Mouse (Mus musculus): ENCODE measurements around the gene Hpse. TPM values are rescaled to one million over a fixed set of nuclear protein-coding genes. Genes with fewer than 3 reads are reported as not detected.

The Hpse gene
- total RNA-seq, 1 experiment = 1.2 TPM

GRCm38 (mm10) chr5:100736919-100737318, 17.4 kb upstream of the Hpse start:
- Histone ChIP-seq H3K4me3 (ENCODE audit: insufficient read depth in 1 of 2, low read depth in 1 of 2, low read length in 2 of 2, poor library complexity in 1 of 2, severe bottlenecking in 1 of 2) (no peak overlapping the region), H3K27ac (ENCODE audit: insufficient read depth, low read depth, low read length, poor library complexity, severe bottlenecking) (no peak overlapping the region), H3K9me3 (ENCODE audit: control insufficient read depth, insufficient read depth, low read depth, low read length) (peaks cover 7% of the 10 kb centered on the region; the same call in 1 of the 2 replicates), H3K4me1 (ENCODE audit: control insufficient read depth in 2 of 2, insufficient read depth in 2 of 2, low read length in 2 of 2, poor library complexity in 1 of 2) (no peaks in the 10 kb centered on the region), H3K36me3 (ENCODE audit: control insufficient read depth, insufficient read depth, low read length, poor library complexity, severe bottlenecking) (no peaks in the 10 kb centered on the region), H3K9ac (ENCODE audit: insufficient read depth, low read depth, low read length, poor library complexity, severe bottlenecking) (no peak overlapping the region)
- DNase-seq (ENCODE audit: low read depth, low spot score) = no peak
- in situ Hi-C loops (cut with MboI; ENCODE audit: low sequenced_read_pairs in 2 of 2, unreplicated experiment in 2 of 2) = no loop called here
- TF ChIP-seq ZNF384 (IDR thresholded peaks at IDR 0.05; ENCODE audit: low read depth, low read length) = no peak

- no peak for TF ChIP-seq MAFK (IDR thresholded peaks at IDR 0.05; ENCODE audit: insufficient read depth, low read depth, low read length)
- no peak for TF ChIP-seq HCFC1 (IDR thresholded peaks at IDR 0.05; ENCODE audit: borderline replicate concordance, insufficient read depth, low read length)
- no peak for TF ChIP-seq ZNF384 (IDR thresholded peaks at IDR 0.05; ENCODE audit: low read depth, low read length)
- TF ChIP-seq ZC3H11A (IDR thresholded peaks at IDR 0.05; ENCODE audit: borderline replicate concordance, low read depth, low read length) = no peak
- TF ChIP-seq CHD2 (IDR thresholded peaks at IDR 0.05; ENCODE audit: low read depth, low read length) = no peak
- Histone ChIP-seq H3K9ac (ENCODE audit: insufficient read depth, low read depth, low read length, poor library complexity, severe bottlenecking) (no peak overlapping the region), H3K27ac (ENCODE audit: insufficient read depth, low read depth, low read length, poor library complexity, severe bottlenecking) (no peak overlapping the region), H3K36me3 (ENCODE audit: control insufficient read depth, insufficient read depth, low read length, poor library complexity, severe bottlenecking) (no peaks in the 10 kb centered on the region), H3K9me3 (ENCODE audit: control insufficient read depth, insufficient read depth, low read depth, low read length) (0 out of 2 replicates have a peak, but pooled peaks cover 3% of the 10 kb centered on the region), H3K4me1 (ENCODE audit: control insufficient read depth in 2 of 2, insufficient read depth in 2 of 2, low read length in 2 of 2, poor library complexity in 1 of 2) (no peaks in the 10 kb centered on the region), H3K4me3 (ENCODE audit: insufficient read depth in 1 of 2, low read depth in 1 of 2, low read length in 2 of 2, poor library complexity in 1 of 2, severe bottlenecking in 1 of 2) (no peak overlapping the region)
- DNase-seq (ENCODE audit: low read depth, low spot score) = no peak
- in situ Hi-C loops (cut with MboI; ENCODE audit: low sequenced_read_pairs in 2 of 2, unreplicated experiment in 2 of 2) = no loop called here
Observed at GRCm38 (mm10) chr5:100734535-100734934, 15.0 kb upstream of the Hpse start.

- Histone ChIP-seq H3K4me1 (ENCODE audit: control insufficient read depth in 2 of 2, insufficient read depth in 2 of 2, low read length in 2 of 2, poor library complexity in 1 of 2) (no peaks in the 10 kb centered on the region), H3K4me3 (ENCODE audit: insufficient read depth in 1 of 2, low read depth in 1 of 2, low read length in 2 of 2, poor library complexity in 1 of 2, severe bottlenecking in 1 of 2) (no peak overlapping the region), H3K36me3 (ENCODE audit: control insufficient read depth, insufficient read depth, low read length, poor library complexity, severe bottlenecking) (no peaks in the 10 kb centered on the region), H3K27ac (ENCODE audit: insufficient read depth, low read depth, low read length, poor library complexity, severe bottlenecking) (no peak overlapping the region), H3K9me3 (ENCODE audit: control insufficient read depth, insufficient read depth, low read depth, low read length) (no peaks in the 10 kb centered on the region), H3K9ac (ENCODE audit: insufficient read depth, low read depth, low read length, poor library complexity, severe bottlenecking) (no peak overlapping the region)
- no peak for DNase-seq (ENCODE audit: low read depth, low spot score)
- TF ChIP-seq ZC3H11A (IDR thresholded peaks at IDR 0.05; ENCODE audit: borderline replicate concordance, low read depth, low read length) = no peak
- TF ChIP-seq MAFK (IDR thresholded peaks at IDR 0.05; ENCODE audit: insufficient read depth, low read depth, low read length) = no peak
- no peak for TF ChIP-seq HCFC1 (IDR thresholded peaks at IDR 0.05; ENCODE audit: borderline replicate concordance, insufficient read depth, low read length)
- no peak for TF ChIP-seq CHD2 (IDR thresholded peaks at IDR 0.05; ENCODE audit: low read depth, low read length)
- TF ChIP-seq ZNF384 (IDR thresholded peaks at IDR 0.05; ENCODE audit: low read depth, low read length) = no peak
- in situ Hi-C loops (cut with MboI; ENCODE audit: low sequenced_read_pairs in 2 of 2, unreplicated experiment in 2 of 2) = no loop called here
Observed at GRCm38 (mm10) chr5:100728757-100729156, 9.2 kb upstream of the Hpse start.

- TF ChIP-seq ZC3H11A (IDR thresholded peaks at IDR 0.05; ENCODE audit: borderline replicate concordance, low read depth, low read length) = no peak
- TF ChIP-seq CHD2 (IDR thresholded peaks at IDR 0.05; ENCODE audit: low read depth, low read length) = no peak
- TF ChIP-seq MAFK (IDR thresholded peaks at IDR 0.05; ENCODE audit: insufficient read depth, low read depth, low read length) = no peak
- no peak for TF ChIP-seq HCFC1 (IDR thresholded peaks at IDR 0.05; ENCODE audit: borderline replicate concordance, insufficient read depth, low read length)
- TF ChIP-seq ZNF384 (IDR thresholded peaks at IDR 0.05; ENCODE audit: low read depth, low read length) = no peak
- Histone ChIP-seq H3K4me3 (ENCODE audit: insufficient read depth in 1 of 2, low read depth in 1 of 2, low read length in 2 of 2, poor library complexity in 1 of 2, severe bottlenecking in 1 of 2) (no peak overlapping the region), H3K9me3 (ENCODE audit: control insufficient read depth, insufficient read depth, low read depth, low read length) (no peaks in the 10 kb centered on the region), H3K36me3 (ENCODE audit: control insufficient read depth, insufficient read depth, low read length, poor library complexity, severe bottlenecking) (no peaks in the 10 kb centered on the region), H3K4me1 (ENCODE audit: control insufficient read depth in 2 of 2, insufficient read depth in 2 of 2, low read length in 2 of 2, poor library complexity in 1 of 2) (no peaks in the 10 kb centered on the region), H3K27ac (ENCODE audit: insufficient read depth, low read depth, low read length, poor library complexity, severe bottlenecking) (no peak overlapping the region), H3K9ac (ENCODE audit: insufficient read depth, low read depth, low read length, poor library complexity, severe bottlenecking) (no peak overlapping the region)
- in situ Hi-C loops (cut with MboI; ENCODE audit: low sequenced_read_pairs in 2 of 2, unreplicated experiment in 2 of 2) = no loop called here
- no peak for DNase-seq (ENCODE audit: low read depth, low spot score)
Observed at GRCm38 (mm10) chr5:100726001-100726400, 6.5 kb upstream of the Hpse start.

- no peak for DNase-seq (ENCODE audit: low read depth, low spot score)
- no peak overlapping the region for H3K4me3 ChIP-seq (ENCODE audit: insufficient read depth in 1 of 2, low read depth in 1 of 2, low read length in 2 of 2, poor library complexity in 1 of 2, severe bottlenecking in 1 of 2)
- no peak overlapping the region for H3K9ac ChIP-seq (ENCODE audit: insufficient read depth, low read depth, low read length, poor library complexity, severe bottlenecking)
- no peaks in the 10 kb centered on the region; a peak in 1 of 4 replicates for H3K4me1 ChIP-seq (ENCODE audit: control insufficient read depth in 2 of 2, insufficient read depth in 2 of 2, low read length in 2 of 2, poor library complexity in 1 of 2)
- H3K27ac ChIP-seq (ENCODE audit: insufficient read depth, low read depth, low read length, poor library complexity, severe bottlenecking) = no peak overlapping the region
- no peak for TF ChIP-seq ZC3H11A (IDR thresholded peaks at IDR 0.05; ENCODE audit: borderline replicate concordance, low read depth, low read length)
- no peak for TF ChIP-seq MAFK (IDR thresholded peaks at IDR 0.05; ENCODE audit: insufficient read depth, low read depth, low read length)
- TF ChIP-seq CHD2 (IDR thresholded peaks at IDR 0.05; ENCODE audit: low read depth, low read length) = no peak
- no peak for TF ChIP-seq HCFC1 (IDR thresholded peaks at IDR 0.05; ENCODE audit: borderline replicate concordance, insufficient read depth, low read length)
- no peak for TF ChIP-seq ZNF384 (IDR thresholded peaks at IDR 0.05; ENCODE audit: low read depth, low read length)
- no peaks in the 10 kb centered on the region for H3K9me3 ChIP-seq (ENCODE audit: control insufficient read depth, insufficient read depth, low read depth, low read length)
- in situ Hi-C loops (cut with MboI; ENCODE audit: low sequenced_read_pairs in 2 of 2, unreplicated experiment in 2 of 2) = loop anchor here in 1 of 2 experiments (25.0 kb wide), 1 partner anchor 946 kb away; the partner anchor contains the start of gene Nkx6-1
- no peaks in the 10 kb centered on the region for H3K36me3 ChIP-seq (ENCODE audit: control insufficient read depth, insufficient read depth, low read length, poor library complexity, severe bottlenecking)
Observed at GRCm38 (mm10) chr5:100716762-100717161, 2.8 kb downstream of the Hpse start.
